Mouse (Mus musculus) forebrain, postnatal 0 days (tissue): Measurements from ENCODE around the gene Lrrc36. TPM values are rescaled to one million over a fixed set of nuclear protein-coding genes. Genes with fewer than 3 reads are reported as not detected.
A peak's percentile ranks its signal among the peaks of the same experiment; 100 is the strongest.

Experiments used
- ATAC-seq: fragments of 200-750 bp; cut with Nextera tagmentation; 2 replicates; pipeline ENCODE4 v1.8.0; 2017; ENCODE audit warnings: mild to moderate bottlenecking, moderate library complexity
- DNase-seq: peaks from one replicate; pipeline ENCODE4 v3.0.0-alpha.2; 2015
- H3K27ac ChIP-seq: fragments of 300-500 bp; sonication (generic); 2 replicates; pipeline ENCODE4 v1.5.1; 2014; ENCODE audit warnings: low read depth, mild to moderate bottlenecking, antibody characterized with exemption, low read length, moderate library complexity, mixed read lengths
- H3K27me3 ChIP-seq: fragments of 300-500 bp; sonication (generic); 2 replicates; pipeline ENCODE4 v1.6.1; 2014; ENCODE audit warnings: mild to moderate bottlenecking, low read length, mixed read lengths; ENCODE audit not compliant: insufficient read depth
- H3K36me3 ChIP-seq: fragments of 300-500 bp; sonication (generic); 2 replicates; pipeline ENCODE4 v1.6.1; 2014; ENCODE audit warnings: mild to moderate bottlenecking, moderate library complexity; ENCODE audit not compliant: insufficient read depth
- H3K4me1 ChIP-seq: fragments of 300-500 bp; sonication (generic); 2 replicates; pipeline ENCODE4 v1.6.1; 2014; ENCODE audit warnings: antibody characterized with exemption; ENCODE audit not compliant: insufficient read depth
- H3K4me2 ChIP-seq: fragments of 300-500 bp; sonication (generic); 2 replicates; pipeline ENCODE4 v1.6.1; 2014; ENCODE audit warnings: low read depth, mild to moderate bottlenecking, moderate library complexity
- H3K4me3 ChIP-seq: fragments of 300-500 bp; sonication (generic); 2 replicates; pipeline ENCODE4 v1.5.1; 2014; ENCODE audit warnings: low read depth, low read length, mixed read lengths
- H3K9ac ChIP-seq: fragments of 300-500 bp; sonication (generic); 2 replicates; pipeline ENCODE4 v1.6.1; 2014; ENCODE audit warnings: mild to moderate bottlenecking
- H3K9me3 ChIP-seq: fragments of 300-500 bp; sonication (generic); 2 replicates; pipeline ENCODE4 v1.6.1; 2016; ENCODE audit warnings: low read length
- CTCF ChIP-seq: sonication (generic); IDR thresholded peaks from 2 replicates; pipeline ENCODE4 v1.5.1; 2016; ENCODE audit warnings: antibody characterized with exemption, control low read depth, low read depth
- WGBS: fragments of 180-500 bp; shearing (Covaris S2); extraction: QIAGEN DNeasy Blood & Tissue Kit; methylation state at CpG from one replicate; pipeline ENCODE4 v1.1.7; 2014; 5-methylcytosine and 5-hydroxymethylcytosine counted together
- polyA plus RNA-seq: library from polyadenylated mRNA; unstranded; fragments of >200 nt; fragmentation: Nextera tagmentation; extraction: Ambion mirVana; gene quantifications from 2 replicates; pipeline ENCODE4 v1.2.1, GENCODE M21; 2015
- total RNA-seq: library from RNA; depleted of rRNA; stranded (reverse); fragments of >200 nt; gene quantifications from 2 replicates; pipeline ENCODE4 v1.2.3, GENCODE M21; 2014

Gene Lrrc36
- total and polyA plus RNA-seq, 2 experiments from 2014 or later = 1.1 to 1.7 TPM

GRCm38 (mm10) chr8:105466246-105466645 is 52.9 kb downstream of the Lrrc36 start:
- Histone ChIP-seq H3K9ac (no peak overlapping the region), H3K36me3 (peaks cover 3% of the 10 kb centered on the region; the same call in 1 of the 2 replicates), H3K27ac (no peak overlapping the region), H3K4me2 (no peak overlapping the region), H3K9me3 (no peaks in the 10 kb centered on the region), H3K4me1 (peaks cover 11% of the 10 kb centered on the region; the same call in 1 of the 2 replicates), H3K27me3 (no peaks in the 10 kb centered on the region), H3K4me3 (no peak overlapping the region)
- WGBS = 75% methylated on average over 6 of the region's 6 CpGs
- ATAC-seq = no peak
- DNase-seq = no peak
- no peak for TF ChIP-seq CTCF

GRCm38 (mm10) chr8:105466700-105467291 is 53.4 kb downstream of the Lrrc36 start:
- TF ChIP-seq CTCF = peak; percentile 19
- Histone ChIP-seq H3K9me3 (no peaks in the 10 kb centered on the region), H3K27me3 (no peaks in the 10 kb centered on the region), H3K36me3 (peaks cover 3% of the 10 kb centered on the region; the same call in 1 of the 2 replicates), H3K4me3 (no peak overlapping the region), H3K27ac (0 out of 2 replicates have a peak overlapping the region, but pooled peaks have one; percentile 45), H3K4me2 (no peak overlapping the region), H3K4me1 (peaks cover 11% of the 10 kb centered on the region; the same call in 1 of the 2 replicates), H3K9ac (no peak overlapping the region)
- WGBS = 52% methylated on average over 7 of the region's 7 CpGs
- DNase-seq = peak; percentile 81
- peak; percentile 14; the same call in 1 of the 2 replicates for ATAC-seq

- no peak for TF ChIP-seq CTCF
- H3K27me3 ChIP-seq = no peaks in the 10 kb centered on the region
- DNase-seq (no peak), ATAC-seq (no peak)
- H3K27ac ChIP-seq = 0 out of 2 replicates have a peak overlapping the region, but pooled peaks have one; percentile 16
- 92% methylated on average over 10 of the region's 10 CpGs for WGBS
- H3K36me3 ChIP-seq = peaks cover 3% of the 10 kb centered on the region; the same call in 1 of the 2 replicates
- no peak overlapping the region for H3K9ac ChIP-seq
- H3K4me2 ChIP-seq = no peak overlapping the region
- no peak overlapping the region for H3K4me3 ChIP-seq
- peaks cover 11% of the 10 kb centered on the region; the same call in 1 of the 2 replicates for H3K4me1 ChIP-seq
- no peaks in the 10 kb centered on the region for H3K9me3 ChIP-seq
These were observed 54.1 kb downstream of the Lrrc36 start for GRCm38 (mm10) chr8:105467396-105467985.

DNA sequence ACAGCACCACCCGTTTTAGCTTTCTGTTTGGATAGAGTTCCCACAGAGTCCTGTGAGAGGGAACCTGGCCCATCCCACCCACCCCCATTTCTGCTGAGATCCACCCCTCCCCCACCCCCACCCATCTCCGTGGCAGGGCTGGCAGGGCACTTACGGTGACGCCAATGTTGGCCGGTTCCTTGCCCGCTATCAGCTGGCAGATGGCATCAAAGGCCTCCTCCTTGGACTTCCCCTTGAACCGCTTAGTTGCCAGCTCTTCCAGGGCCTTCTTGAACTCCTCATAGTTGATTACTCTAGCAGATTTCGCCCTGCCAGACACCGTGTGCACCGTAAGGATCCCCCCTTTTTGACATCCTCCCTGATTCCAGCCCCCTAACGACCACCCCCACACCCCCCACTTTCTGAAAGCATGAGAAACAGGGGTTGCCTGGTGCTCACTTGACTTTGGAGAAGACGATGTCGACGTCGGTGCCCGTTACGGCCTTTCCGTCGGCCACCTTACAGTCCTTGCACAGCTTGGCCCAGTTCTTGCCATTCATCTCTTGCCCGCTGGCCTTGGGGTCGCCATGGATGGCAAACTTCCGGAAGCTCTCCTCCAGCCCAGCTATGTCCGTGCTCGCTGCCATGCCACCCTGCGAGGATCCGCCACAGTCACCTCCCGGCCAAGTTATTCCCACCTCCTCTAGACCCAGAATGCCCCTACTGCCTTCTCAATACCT is 54.8 kb downstream of the Lrrc36 start:
- H3K27me3 ChIP-seq = no peaks in the 10 kb centered on the region
- ATAC-seq = no peak
- H3K4me3 ChIP-seq = no peak overlapping the region
- TF ChIP-seq CTCF = no peak
- no peak overlapping the region for H3K4me2 ChIP-seq
- peaks cover 3% of the 10 kb centered on the region; the same call in 1 of the 2 replicates for H3K36me3 ChIP-seq
- H3K27ac ChIP-seq = no peak overlapping the region
- peaks cover 11% of the 10 kb centered on the region; the same call in 1 of the 2 replicates for H3K4me1 ChIP-seq
- H3K9ac ChIP-seq = no peak overlapping the region
- no peaks in the 10 kb centered on the region for H3K9me3 ChIP-seq
- 87% methylated on average over 27 of the region's 27 CpGs for WGBS
- DNase-seq = no peak

DNA sequence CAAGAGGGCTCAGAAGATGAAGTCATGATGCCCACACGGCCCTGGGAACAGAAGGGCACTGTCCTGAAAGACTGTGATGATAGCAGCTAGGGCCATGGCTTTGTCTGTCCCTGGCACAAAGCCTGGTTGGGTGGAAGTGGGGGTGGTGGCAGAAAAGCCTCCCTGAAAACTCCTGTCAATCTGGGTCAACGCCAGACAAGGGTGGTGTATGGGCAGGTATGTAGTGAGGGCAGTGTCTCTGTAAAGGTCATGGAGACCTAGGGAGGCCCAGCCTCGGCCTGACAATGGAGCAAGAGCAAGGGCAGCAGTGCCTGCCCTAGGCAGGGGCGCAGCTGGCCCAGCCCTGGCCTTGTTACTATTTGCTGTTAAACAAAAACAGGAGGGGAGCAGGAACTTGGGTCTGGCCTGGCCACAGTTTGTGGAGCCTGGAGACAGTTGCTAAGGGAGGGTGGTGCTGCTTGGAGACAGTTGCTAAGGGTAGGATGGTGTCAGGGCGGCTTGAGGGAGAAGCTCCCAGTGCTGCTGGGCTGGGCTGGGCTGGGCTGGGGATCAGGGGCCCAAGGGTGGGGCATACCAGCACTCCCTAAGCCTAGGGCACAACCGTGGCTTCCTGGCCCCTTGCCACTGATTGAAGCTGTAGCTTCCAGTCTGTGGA is 55.8 kb downstream of the Lrrc36 start:
- H3K4me1 ChIP-seq = peaks cover 17% of the 10 kb centered on the region
- H3K4me3 ChIP-seq = no peak overlapping the region

DNA sequence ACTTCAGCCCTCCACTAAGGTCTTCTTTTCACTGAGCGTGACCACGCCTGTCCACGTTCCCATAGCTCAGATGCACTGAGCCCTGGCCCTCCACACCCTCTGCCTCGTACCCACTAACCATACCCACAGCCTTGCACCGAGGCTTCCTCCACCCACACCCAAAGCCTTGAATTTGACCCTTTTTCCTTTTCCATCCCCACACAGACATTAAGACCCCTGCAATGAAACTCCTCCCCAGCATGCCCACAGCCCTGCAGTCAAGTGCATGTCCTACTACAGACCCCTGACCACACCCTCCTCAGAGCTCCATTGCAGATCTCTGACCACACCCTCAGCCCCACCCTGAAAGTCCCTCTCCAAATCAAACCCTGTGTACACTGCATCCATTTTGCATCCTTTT is 56.4 kb downstream of the Lrrc36 start:
- Histone ChIP-seq H3K9me3 (no peaks in the 10 kb centered on the region), H3K4me3 (peak overlapping the region; percentile 39), H3K9ac (peak overlapping the region; percentile 15; the same call in 1 of the 2 replicates), H3K27me3 (no peaks in the 10 kb centered on the region), H3K36me3 (peaks cover 3% of the 10 kb centered on the region; the same call in 1 of the 2 replicates), H3K4me2 (peak overlapping the region; percentile 59), H3K27ac (0 out of 2 replicates have a peak overlapping the region, but pooled peaks have one; percentile 15), H3K4me1 (peaks cover 23% of the 10 kb centered on the region)
- WGBS = 85% methylated on average over 5 of the region's 5 CpGs
- no peak for ATAC-seq
- TF ChIP-seq CTCF = no peak
- no peak for DNase-seq

More for the DNA sequence above, 55.8 kb downstream of the Lrrc36 start:
- WGBS = 19% methylated on average over 6 of the region's 6 CpGs
- DNase-seq (peak; percentile 53), ATAC-seq (peak; percentile 38)
- Histone ChIP-seq H3K27me3 (no peaks in the 10 kb centered on the region), H3K27ac (no peak overlapping the region), H3K9ac (no peak overlapping the region), H3K4me2 (peak overlapping the region; percentile 59), H3K36me3 (peaks cover 3% of the 10 kb centered on the region; the same call in 1 of the 2 replicates), H3K9me3 (no peaks in the 10 kb centered on the region)
- no peak for TF ChIP-seq CTCF
